Mouse (Mus musculus) layer of hippocampus, adult 9-10 months (tissue): ENCODE measurements at regions not wholly inside any gene's neighbourhood (a gene's known extent, or its start where the extent isn't known, plus 50 kb on each side); places are given as distances from the start of the nearest gene placed in this dataset.

Experiments used
- DNase-seq: peaks from one replicate; pipeline ENCODE4 v3.0.0; 2022; ENCODE audit warnings: low spot score

DNA sequence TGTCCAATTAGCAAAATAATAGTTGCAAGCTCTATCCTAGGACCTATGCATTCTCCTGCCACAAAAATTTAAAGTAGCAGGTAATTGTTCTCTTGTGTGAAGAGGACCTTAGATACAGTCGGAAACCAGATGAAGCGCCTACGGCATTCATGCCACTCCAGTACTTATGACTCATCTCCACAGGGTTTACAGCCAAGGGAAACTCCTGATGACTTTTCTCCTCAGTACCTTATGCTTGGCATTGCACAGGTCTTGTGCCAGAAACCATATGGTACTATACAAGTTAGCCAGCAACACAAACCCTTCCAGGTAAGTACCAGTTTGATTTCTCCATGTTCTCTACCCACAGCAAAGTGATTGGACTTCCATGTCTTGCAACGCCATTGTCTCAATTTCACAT is 606.3 kb upstream of the Dmac1 start:
- DNase-seq = no peak

DNA sequence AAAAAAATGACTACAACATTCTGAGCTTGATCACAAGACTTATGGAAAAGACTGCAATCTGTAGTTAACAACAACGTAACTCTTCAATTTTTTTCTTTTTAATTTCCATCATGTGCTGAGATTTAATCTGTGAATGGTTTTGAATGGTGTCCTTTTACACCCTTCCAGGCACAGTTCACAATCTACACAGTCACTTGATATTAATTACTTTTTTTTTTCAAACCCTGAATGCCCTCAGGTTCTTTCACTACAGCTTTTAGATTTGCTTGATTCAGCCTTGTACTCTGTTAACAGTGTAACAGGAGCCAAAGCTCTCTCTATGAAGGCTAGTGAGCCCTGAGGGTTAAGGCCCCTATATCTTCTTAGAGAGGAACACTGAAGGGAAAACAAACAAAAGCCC is 591.7 kb upstream of the Dmac1 start:
- DNase-seq = no peak

DNA sequence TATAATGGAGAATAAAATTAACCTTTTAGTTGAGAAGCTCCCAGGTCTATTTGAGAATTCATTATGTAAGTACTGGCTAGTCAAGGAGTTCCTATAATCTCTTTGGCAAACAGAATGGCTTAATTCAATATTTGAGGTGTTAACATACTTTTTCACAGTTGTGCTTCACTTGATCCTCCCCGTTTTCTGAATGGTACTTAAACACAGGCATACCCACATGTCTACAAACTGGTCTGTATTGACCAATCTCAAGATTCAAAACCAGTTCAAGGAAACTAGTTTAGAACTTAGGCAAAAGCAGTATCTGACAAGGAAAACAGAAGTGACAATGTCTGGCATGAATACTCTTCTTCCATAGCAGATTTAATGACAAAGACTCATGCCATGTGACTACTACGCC is 583.0 kb upstream of the Dmac1 start:
- DNase-seq = no peak

DNA sequence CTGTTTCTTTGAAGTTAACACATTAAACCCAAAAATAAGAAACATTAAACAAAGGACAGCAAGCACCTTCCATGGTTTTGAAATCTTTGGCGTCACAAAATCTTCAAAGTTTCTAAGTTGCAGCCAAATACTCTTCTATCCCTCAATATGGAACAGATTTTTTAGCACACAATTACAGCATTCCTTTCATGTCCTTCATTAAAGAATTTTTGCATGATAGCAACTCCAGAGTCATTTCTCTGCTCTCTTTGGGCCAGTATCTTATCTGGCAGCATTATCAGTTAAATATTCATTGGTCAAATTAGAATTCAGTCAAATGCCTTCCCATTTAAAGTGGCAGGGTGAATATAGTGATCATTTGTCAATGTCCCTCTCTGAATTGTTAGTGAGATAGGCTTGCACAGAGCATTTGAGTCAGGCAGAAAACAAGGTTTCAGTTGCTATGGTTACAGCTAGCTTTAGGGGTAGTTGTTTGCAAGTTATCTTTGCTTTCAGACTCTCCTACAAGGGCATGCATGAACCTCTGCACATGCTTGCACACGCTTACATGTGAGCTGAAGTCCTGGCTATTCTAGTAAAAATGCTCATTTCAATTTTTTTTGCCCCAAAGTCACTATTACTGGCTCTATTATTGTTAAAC is 579.8 kb upstream of the Dmac1 start:
- DNase-seq = no peak

DNA sequence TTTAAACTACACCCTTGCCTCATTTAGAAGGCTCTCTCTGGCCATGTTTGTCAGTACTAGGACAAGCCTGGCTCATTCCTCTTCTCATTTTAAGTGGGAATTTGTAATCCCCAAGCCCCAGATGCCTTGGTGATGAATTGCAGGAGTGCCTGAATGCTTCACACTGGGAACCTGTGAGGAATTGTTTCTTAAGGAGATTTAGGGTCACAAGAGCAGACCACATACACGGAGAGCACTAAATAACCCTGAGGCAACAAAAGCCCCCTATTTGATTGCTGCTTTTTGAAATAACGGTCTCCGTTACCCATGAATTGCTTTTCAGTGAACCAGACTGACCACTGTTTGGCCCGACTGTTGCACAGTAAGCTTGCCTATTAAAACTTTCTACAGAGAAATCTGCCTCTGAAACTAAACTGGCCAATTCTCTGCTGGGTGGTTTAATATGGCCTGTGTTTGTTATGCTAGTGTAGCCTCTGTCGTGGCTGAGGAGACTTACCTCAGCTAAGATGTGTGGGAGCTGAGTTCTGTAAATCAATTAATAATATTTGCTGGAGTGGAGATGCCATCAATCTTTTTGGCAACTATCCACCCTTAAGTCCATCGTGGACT is 577.7 kb upstream of the Dmac1 start:
- DNase-seq = no peak

DNA sequence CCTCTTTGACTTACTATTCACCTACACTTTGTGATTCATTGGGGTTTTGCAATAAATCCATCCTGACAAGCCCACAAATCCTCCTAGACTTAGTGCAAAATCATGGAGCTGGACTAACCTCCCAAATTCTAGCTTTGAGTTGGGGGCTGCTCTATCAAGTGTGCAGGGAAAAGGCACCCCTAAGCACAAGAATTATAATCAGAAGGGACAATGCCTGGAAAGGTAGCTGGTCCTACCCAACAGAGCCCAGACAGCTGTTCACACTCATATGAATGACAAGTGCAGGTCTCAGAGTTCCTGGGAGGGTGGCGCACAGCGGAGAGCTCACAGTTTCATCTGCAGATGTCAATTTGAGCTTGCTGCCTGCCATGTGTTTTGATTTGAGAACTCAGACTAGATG is 572.2 kb upstream of the Dmac1 start:
- no peak for DNase-seq

DNA sequence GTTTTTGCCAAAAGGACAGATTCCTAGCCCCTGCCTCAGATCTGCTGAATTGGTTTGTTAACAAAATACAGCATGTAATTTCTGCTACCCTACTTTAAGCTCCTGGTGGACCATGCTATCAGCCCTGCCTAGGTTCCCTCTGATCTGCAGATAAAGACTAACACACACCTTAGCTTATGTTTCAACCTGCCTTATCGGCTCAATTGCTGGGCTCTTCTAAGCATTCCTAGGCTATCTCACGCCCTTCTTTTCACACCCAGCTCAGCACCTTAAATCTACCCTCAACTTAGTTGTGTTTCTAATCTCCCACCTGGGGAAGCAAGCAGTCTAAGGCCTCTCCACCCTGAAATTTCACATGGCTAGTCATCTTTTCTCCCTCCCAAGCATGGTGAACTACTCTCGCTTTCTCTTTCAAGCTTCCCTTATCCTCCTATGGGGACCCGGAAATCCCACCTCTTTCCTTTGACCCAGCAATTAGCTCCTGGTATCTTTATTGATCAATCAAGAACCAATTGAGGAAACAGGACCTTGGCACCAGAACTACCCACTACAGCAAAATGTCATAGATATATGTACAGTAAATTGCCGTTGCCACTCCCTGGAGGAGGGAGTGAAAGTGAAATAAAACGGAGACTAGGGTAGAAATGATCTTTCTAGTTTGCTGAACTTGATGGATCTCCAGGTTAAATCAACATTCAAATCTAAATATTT is 569.7 kb upstream of the Dmac1 start:
- DNase-seq = no peak

DNA sequence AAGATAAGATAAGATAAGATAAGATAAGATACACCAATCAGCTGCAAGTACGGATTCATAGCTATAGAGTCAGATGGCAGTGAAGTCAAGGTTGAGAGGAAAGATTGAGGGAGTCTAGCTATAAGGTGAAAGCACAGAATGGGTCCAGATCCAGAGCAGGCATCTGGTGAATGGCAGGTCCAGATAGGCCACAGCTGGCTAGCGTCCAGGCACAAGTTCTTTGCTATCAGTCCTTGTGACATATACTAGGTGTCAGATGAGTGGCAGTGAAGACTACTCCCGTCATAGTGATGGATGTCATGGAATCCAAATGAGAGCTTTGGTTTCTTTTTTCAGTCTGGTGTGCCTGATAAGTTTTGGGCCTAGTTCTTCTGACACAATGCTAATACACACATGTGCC is 566.9 kb upstream of the Dmac1 start:
- DNase-seq = no peak

DNA sequence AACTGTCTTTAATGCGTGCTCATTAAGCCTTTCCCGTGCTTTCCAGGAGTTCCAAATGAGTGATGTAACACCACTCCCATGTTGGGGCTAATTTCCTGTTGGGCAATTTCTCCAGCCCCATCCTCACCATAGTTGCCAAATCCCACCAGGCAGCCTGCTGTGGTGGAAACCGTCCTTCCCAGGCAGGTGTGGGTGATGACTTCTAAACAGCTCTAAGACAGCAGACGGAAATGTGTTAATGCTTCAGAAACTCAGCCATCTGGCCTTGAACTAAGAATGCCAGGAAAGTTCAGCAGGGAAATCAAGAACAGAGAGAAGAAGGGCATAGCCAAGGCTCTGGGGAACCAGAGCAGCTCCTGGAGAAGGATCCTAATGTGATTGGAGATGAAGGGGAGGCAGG is 560.5 kb upstream of the Dmac1 start:
- DNase-seq = no peak

DNA sequence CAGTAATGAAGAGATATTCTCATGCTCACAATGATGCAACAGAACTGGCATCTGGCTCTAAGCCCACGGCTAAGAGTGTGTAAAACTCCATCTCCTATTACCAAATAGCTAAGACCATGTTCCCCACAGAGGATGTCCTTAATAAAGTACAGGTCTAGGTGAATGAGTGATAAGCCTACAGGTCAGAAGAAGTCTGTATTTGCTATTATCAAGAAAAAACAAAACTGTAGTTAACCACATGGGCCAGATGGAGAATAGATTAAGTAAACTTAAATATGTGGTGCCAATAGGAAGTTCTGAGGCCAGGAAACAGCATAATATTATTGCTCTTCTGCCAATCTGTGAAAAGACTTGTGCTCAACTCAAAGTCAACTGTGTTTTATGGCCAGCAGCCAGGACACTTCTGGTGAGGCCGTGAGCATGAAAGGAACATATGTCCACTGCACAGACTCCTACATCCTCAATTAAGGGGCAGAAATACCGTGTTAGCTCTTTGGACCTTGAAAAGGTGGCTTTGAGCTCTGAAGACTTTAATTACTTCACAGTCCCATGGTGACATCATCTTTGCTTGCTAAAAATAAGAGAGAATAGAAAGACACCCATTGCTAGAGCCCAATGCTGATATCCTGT is 549.1 kb upstream of the Dmac1 start:
- no peak for DNase-seq

DNA sequence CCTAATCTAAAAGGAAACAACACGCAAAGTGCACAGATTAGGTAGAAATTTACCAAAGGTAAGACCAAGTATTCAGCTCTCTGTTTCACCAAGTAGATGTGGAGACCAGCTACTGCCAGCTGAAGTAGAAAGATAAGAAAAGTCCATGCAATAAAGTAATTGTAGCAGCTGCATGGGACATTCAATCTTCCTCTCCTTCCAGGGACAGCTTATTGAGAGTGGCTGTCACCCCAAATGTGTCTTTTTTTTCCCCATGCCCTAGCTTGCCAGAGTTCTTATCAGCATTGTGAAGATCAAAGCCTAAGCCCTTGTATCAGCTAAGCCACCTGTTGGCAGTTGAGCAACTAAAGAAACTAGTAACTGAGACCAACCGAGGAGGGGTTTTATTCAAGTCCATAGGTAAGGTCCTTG is 541.1 kb upstream of the Dmac1 start:
- DNase-seq = no peak

DNA sequence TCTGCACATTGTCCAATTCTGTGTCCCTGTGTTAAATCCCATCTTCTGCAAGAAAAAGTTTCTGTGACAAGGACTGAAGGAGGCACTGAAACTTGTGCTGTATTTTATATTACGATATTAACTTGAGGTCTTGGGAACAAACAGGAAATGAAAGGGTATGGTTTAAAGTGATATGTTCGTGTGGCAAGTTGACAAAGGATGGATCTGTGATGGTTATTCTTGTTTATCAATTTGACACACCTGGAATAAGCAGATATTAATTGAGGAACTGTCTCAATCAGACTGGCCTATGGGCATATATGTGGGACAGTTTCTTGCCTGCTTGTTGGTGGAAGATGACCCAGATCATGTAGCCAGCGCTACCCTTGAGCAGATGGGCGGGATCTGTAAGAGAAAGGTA is 537.9 kb upstream of the Dmac1 start:
- no peak for DNase-seq

DNA sequence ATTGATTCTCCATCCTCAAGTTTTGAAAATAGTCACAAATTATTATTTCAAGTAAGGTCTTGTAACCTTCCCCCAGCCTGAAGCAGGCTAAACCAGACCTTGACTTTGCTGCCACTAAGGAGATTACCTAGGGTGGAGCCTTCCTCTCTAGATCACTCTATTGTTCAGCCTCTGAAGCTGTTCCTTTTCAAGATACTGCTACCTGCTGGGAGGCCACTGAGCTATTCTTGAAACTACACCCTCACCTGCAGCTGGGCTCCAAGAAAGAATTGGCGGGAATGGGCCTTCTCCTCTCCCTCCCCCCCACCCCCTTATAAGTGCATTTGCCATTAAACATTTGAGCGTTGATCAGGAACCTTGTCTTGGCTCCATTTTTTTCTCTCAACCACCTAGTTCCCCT is 534.2 kb upstream of the Dmac1 start:
- DNase-seq = no peak

DNA sequence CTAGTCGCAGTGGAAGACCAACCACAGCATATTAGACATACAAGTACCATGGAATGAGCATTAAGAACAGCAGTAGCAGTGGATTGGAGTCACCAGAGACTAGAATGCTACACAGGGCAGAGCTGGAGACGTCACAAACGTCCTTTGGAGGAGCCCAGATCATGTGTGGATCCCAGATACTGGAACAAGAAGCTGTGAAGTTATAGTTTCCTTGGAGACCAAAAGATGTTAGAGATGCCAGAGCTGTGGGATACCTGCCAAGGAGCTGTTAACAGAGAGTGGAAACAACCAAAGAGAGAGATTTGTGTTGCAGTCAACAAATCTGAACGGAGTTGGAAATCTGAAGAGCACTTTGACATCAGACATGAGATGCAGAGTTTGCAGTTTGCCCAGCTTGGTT is 523.8 kb upstream of the Dmac1 start:
- DNase-seq = no peak

DNA sequence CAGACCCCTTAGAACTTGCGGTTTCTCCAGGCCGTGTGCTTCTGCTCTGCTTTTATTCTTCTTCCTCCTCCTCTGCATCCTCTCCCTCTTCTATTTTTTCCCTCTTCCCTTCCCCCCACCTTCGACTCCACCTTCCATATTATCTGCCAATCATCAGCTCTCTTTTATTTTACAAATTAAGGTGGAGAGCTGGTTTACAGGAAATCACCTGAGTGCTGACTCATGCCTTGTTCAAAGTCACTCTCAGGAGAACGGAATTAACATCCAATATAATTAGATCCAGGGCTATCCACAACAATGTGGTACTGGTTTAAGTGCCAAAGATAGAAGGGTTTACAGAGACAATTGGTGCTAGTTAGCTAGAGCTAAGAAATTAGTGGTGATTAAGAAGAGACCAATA is 523.1 kb upstream of the Dmac1 start:
- no peak for DNase-seq

DNA sequence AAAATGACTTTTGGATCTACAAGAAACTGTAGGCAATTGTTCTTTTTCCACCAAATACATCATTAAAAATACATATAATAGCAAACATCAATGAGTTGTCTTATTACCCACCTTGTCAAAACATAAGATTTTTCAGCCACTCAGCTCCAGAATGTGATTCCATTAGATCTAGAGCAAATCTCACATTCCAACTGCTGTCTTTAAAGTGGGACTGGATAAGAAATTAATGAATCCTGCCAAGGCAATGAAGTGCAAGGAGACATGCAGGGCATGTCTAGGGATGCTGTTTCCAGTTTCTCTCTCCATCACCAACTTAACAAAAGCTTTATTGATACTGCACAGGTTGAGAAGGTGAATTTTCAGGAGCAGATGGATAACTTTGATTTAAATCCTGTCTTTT is 513.7 kb upstream of the Dmac1 start:
- DNase-seq = no peak

DNA sequence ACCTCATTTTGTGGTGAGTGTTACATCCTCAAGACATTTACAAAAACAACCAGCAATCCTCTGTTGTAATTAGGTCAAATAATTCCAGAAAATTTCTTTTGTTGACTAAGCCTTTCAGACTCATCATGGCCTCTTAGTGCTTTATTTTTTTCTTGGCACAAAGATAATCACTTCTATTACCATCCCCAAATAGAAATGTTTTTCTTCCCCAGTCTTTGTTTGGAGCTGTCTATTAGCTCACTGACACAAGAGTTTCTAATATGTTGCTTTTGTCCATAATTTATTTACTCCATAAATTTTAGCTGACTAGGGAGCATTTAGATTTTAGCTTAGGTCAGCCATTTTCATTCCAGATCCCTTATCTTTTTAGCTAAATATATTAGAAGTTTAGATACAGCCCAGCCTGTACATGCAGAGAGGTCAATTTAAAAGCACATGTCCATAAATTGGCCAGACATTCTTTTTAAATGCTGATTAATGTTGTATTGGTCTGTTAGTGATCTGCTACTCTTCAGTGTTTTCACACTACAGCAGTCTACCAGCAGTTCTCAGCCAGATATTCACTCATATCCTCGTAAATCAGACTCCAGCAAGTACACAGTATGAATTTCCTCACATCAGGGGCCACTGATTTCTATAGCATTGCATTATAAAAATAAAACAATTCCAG is 513.0 kb upstream of the Dmac1 start:
- no peak for DNase-seq

DNA sequence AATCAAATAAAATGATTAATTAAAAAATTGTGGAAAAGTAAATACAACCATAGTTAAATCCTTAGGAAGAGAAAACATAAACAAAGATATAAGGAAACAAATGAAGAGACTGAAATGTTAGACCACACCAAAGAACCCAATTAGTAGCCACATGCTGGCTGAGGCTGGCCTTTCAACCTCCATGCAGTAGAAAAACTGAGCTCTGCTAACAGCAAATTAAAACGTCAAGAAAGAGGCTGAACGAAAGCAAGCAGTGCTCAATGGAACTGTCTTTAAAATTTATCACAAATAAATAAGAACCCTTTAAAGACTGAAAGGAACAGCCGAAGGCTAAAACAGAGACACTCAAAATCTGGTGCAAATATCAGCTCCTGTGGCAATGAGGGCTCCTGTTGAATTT is 509.3 kb upstream of the Dmac1 start:
- no peak for DNase-seq

DNA sequence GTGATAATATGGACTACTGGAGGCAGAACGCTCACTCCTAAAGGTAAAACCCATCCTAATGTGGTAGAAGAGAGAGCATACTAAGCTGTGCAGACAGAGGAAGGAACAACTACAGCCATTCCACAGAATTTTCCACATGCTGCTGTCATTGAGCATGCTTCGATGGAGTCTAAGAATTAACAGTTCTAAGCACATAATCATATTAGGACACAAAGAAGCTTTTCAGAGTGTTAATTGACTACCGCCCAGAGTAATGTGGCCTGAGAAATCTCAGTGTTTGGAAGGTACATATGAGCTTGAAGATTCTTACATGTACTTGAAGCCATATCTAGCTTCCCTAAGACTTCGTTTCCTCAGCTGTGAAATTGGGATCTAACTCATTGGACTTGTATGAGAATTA is 508.3 kb upstream of the Dmac1 start:
- DNase-seq = no peak

DNA sequence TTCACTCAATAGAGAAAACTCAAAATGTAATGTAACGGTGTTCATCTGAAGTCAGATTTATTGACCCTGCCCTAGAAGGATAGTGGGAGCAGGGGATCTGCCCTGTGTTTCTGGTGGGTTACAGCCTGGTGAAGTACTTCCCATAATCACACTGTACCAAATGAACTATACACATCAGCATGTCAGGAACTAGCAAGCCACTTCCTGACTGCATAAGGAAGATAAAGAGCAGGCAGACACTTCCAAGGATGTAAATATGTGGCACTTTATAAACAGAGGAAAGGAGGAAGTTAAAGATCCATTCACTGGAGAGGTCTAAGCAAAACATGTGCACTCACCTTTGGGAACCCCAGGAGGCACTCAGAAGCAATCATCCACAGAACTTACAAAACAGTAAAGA is 501.4 kb upstream of the Dmac1 start:
- no peak for DNase-seq

DNA sequence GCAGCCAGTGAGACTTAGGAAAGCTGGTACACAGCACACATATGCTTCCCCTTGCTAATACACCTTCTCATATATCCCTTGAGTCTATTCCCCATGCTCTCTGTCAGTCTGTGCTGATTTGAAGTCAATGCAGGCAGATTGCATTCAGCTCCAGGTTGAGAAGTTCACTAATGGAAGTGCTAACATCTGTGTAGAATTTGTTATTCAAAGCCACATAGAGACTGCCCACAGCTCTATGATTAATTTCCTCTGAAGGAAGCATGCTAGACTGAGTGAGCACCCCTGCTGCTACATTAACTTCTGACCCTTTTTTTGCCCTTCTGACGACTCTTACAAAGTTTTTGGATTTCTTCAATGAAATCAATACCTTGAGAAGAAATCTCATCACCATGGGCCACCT is 486.0 kb upstream of the Dmac1 start:
- DNase-seq = no peak

DNA sequence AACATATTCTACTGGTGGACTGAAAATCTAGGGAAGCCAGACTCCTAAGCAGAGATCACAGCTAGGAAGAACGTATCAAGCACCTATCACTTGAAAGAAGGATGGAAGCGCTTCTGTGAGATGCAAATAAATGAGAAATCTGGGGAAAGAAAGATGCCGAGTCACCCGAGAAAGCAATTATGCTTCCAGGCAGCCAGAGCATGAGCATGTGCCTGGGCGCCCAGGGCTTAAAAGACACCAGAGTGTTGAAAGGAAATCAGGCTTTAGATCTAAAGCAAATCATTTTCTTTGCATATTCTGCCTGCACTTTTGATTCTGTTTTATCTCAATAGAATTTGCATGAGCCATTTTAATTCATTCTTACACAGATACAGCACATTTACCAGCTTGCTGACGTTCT is 466.5 kb upstream of the Dmac1 start:
- no peak for DNase-seq

DNA sequence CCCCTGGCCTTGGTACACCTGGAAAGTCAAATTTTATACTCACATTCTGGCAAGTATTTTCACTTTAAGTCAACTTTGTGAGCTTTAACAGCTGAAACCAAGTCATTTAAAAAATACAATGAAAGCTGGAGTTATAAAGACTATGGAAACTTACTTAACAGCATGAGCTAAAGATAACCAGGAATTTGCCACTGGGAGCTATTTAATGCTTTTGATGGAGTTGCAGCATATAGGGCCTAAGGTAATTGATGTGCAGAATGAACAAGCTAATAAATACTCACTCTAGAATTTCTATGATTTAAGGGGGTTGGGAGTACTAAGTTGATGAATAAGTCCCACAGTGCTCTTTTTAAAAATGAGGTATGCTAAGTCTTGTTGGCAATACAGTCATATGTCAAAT is 463.5 kb upstream of the Dmac1 start:
- no peak for DNase-seq
